Mouse (Mus musculus) ES-Bruce4 (cell line): ENCODE measurements around the gene Fads2.

ENCODE experiments used
- CTCF ChIP-seq: IDR thresholded peaks from one replicate; pipeline ENCODE4 v1.8.1; 2011; ENCODE audit warnings: low read depth, low read length
- EP300 ChIP-seq: IDR thresholded peaks from 2 replicates; pipeline ENCODE4 v1.6.1; 2011; ENCODE audit warnings: low read depth, low read length; ENCODE audit not compliant: insufficient read depth
- POLR2A ChIP-seq: IDR thresholded peaks from one replicate; pipeline ENCODE4 v1.8.1; 2011; ENCODE audit warnings: low read length; ENCODE audit not compliant: insufficient read depth

DNA sequence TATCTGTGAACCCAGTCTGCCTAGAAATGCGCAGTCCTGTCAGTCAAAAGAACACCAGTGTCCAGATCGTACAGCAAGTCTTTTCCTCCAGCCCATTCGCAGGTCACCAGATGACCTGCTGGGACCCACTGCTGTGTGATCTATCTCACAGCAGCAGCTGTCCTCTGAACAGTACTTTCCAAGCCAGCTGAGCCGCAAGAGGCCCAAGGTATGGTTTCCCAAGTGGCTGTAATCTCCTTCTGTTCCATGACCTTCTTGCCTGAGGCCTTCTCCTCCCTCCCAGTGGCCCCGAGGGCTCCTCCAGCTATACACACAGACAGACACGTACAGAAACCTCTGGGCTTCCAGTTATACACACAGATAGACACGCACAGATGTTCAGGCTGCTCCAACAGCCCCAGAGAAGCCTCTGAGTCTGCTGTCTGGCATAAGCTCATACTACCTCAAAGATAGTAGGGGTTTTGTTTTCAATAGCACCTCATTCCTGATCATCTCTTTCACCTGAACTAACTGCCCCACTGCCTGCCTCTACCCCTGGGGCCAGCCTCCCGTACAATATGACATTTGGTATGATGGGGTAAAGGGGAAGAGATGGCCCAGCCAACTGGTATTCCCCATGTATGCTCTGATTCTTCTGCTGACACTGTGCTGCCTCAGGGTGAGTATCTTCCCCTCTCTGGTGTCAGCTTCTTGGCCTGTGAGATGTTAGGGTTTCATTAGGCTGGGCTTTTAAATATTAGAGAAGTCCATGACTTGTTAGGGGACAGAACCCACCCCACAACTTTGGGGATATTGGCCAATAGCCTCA, 40.6 kb downstream of the Fads2 start:
- TF ChIP-seq CTCF (no peak), POLR2A (no peak), EP300 (no peak)
